Mouse (Mus musculus): ENCODE measurements around the gene Neurl1b.

The Neurl1b gene

DNA sequence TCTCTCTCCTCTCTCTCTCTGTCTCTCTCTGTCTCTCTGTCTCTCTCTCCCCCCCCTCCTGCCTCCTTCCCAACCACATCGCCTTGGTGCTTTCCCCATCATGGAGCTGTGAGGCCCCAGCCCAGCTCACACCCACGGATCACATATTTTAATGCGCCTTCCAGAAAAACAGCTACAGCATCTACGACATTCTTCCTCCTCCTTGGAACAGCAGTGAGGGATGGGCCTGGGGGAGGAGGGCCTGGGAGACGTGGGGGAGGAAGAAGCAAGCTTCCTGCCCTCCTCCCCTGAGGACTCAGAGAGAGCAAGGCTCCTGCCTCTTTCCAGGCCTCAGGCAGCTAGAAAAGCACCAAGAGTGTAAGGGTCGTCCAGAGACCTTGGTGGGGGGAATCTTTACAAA lies 17.3 kb upstream of the Neurl1b start:
- peak in 1 of 2 experiments; percentile 62 for DNase-seq (ENCODE audit: low spot score in 2 of 2)

DNA sequence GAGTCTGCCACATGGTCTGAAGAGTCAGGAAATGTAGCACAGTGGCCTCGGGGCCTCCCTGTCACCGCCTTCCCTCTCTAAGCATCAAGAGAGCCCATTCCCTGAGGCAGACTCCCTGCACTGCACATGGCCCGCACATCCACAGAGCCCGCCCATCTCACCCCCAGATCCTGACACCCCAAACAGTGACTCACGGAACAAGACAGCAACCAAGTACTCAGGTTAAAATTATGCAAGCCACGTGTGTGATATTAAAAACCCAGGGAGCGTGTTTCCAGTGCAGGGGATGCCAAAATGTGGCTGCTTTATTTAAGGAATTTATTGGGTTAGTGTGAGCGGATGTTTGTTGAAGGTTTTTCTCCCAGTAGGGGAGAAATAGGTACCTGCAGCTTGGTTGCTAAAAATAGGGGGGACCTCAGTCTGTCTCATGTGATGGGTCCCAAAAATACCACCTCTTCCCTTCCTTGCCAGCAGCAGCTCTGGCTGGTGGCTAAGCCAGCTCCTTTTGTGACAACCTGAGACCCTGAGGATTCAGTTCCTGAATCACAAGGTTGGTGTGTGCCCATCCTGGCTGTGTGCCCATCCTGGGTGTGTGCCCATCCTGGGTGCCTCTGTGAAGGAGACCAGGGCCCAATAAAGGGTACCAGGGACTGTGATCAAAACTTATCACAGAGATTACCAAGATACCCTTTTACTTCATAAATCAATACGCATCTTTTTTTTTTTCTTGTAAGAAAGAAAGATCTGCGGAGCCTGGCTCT lies 9.1 kb upstream of the Neurl1b start:
- DNase-seq (ENCODE audit: low spot score in 2 of 2), result no peak

DNA sequence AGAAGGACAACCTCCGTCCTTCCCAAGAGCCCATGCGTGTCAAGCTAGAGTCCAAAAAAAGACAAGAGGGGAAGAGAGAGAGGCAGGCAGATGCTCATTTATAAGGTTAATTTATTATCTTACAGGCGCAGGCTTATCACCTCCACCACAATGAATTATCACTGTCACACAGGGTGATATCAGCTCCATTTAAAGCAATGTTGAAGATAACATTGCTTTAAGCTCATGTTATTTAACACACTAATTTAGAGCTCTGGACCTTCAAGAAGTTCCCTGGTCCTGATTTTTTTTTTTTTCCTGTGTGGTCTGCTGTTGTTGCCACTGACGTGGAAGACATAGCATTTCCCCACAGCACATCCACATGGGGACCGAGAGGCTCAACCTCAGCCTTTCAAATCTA lies 1.7 kb upstream of the Neurl1b start:
- DNase-seq (ENCODE audit: low spot score in 2 of 2), result no peak

DNA sequence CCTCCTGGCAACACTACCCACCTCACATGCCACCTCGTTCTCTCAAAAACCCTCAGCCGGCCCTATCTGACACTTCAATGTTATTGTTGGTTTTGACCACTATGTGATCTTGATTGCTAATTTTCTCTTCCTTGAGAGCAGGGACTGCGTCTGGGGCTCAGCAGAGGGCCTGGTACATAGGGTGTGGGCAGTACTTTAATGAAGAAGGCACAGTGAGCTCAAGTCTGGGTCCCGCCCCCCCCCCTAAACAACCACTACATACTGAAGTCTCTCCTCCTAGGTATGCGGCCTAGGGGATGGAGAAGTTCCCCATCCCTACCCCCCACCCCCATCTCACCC lies 476 bp upstream of the Neurl1b start:
- no peak for DNase-seq (ENCODE audit: low spot score in 2 of 2)

DNA sequence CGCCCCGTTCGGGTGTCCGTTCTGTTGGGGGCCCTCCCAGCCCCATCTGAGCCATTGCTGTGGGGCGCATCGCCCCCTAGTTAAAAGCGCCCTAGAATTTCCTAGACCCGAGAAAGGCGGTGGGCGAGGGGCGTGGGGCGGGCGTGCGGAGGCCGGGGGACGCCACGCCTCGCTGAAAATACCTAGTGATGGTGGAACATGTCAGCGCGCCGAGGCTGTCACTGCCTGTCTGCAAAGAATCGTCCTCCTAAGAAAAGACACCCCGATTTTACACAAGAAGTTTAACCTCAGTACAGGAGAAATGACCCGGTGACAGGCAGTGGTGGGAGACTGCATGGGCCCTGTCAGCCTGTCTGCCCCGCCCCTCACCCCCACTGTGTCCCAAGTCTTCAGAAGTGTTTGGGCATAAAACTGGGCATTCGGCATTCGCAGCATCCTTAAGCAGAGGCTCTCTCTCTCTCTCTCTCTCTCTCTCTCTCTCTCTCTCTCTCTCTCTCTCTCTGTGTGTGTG lies 781 bp downstream of the Neurl1b start:
- no peak for DNase-seq (ENCODE audit: low spot score in 2 of 2)

DNA sequence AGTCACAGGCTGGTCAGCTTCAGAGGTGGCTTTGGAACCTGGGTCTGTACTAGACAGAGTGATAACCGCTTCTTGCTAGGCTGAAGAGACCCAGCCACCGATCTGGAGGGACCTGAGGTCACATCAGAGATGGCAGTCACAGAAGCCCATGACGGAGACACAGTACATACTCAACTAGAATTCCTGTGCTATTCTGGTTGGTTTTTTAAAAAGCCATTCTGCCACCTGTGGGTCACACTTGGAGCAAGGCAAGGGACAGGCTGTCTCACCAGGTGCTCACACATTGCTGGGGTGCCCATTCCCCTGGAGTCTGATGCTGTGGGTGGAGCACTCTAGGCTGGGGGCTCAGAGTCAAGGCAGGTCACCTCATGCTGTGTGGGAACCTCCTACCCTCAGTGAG lies 1.5 kb downstream of the Neurl1b start:
- DNase-seq (ENCODE audit: low spot score in 2 of 2), result no peak

DNA sequence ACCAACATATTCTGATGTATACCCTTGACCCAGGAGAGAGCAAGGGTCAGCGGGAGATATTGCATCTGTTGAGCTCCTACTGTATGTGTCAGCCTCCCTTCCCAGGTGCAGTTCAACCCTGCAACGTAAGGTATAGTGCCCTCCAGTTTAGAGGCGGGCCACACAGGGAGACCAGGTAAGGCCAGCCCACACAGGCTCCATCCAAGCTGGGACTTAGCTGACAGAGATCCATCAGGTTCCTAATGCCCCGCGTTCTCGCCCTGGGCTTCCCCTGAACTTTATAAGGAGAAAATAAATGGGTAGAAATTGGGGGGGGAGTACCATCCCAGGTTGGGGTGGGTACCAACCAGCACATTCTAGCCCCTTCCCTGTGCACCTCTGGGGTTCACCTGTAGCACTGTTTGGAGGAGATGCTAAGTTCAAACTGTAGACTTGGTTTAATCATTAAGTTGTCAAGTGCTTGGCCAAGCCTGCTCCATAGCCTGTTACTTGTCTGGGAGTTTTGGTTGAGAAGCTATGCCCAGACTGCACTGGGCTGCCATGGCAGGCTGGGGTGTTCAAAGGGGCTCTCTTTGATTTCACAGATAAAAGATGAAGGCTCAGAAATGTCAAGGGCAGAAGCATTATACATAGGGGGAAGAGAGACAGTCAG lies 3.3 kb downstream of the Neurl1b start:
- DNase-seq (ENCODE audit: low spot score in 2 of 2), result no peak

DNA sequence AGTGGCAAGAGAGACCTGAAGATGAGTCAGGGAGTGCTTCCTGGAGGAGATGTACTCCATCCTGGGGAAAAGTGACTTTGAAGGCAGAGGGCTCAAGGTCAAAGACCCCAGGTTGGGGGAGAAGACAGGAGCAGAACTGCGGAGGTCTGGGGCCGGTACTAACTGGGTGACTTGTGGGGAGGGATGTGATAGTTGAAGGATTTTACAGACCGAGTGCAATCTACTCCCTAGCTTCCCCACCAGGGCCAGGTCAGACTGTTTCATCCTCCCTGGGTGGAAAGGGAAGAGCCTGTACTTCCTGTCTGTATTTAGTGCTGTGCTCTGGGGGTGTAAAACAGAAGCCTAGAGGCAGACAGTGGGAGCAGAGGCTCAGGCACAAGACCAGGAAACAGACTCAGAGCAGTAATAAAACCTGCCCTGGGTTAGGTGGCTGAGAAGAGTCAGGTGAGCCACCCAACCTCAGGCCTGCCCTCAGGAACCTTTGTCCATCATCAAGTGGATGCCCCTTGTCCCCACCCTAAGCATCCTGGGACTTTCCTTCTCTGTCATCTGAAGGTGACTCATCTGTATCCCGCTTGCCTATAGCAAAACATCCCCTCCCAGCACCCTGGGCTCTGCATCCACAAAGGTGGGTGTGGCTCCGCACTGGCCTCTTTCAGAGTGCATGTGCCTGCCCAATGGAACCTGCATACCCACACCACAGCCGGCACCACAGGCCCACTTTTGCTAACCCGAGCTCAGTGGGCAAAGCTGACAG lies 6.0 kb downstream of the Neurl1b start:
- DNase-seq (ENCODE audit: low spot score in 2 of 2), result no peak

DNA sequence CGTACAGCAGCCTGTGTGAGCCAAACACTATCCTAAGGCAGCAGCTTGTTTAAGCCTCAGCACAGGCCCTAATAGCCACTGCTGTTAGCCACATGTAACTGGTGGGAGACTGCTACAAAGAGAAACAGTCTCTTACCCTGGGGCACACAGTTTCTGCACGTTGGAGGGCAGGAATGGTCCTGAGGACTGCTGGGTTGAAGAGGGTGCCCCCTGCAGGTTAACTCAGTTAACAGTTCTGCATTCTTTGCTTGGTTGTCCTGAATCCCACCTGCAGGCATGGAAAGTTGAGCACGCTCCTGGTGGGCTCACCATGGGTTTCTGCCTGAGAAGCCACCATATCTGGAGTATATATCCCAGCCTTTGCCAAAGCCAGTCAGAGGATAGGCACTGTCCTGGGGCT lies 6.9 kb downstream of the Neurl1b start:
- no peak for DNase-seq (ENCODE audit: low spot score in 2 of 2)

DNA sequence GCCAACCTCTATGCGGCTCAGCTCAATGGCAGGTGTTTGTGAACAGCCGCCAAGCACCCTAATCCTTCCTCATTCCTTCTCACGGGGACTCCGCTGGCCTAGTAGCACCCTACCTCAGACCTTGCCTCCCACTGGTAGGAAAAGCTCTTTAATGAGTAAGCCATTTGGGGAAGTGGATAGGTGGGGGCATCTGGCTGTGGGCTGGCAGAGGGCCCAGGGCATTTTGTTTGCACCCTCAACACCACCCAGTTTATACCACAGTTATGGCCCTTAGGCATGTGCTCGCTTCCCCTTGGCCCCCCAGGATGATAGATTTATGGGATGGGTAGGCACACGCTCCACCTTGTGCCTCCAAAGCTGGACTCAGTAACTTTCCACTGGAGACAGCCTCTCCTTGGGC lies 7.8 kb downstream of the Neurl1b start:
- DNase-seq (ENCODE audit: low spot score in 2 of 2), result no peak

DNA sequence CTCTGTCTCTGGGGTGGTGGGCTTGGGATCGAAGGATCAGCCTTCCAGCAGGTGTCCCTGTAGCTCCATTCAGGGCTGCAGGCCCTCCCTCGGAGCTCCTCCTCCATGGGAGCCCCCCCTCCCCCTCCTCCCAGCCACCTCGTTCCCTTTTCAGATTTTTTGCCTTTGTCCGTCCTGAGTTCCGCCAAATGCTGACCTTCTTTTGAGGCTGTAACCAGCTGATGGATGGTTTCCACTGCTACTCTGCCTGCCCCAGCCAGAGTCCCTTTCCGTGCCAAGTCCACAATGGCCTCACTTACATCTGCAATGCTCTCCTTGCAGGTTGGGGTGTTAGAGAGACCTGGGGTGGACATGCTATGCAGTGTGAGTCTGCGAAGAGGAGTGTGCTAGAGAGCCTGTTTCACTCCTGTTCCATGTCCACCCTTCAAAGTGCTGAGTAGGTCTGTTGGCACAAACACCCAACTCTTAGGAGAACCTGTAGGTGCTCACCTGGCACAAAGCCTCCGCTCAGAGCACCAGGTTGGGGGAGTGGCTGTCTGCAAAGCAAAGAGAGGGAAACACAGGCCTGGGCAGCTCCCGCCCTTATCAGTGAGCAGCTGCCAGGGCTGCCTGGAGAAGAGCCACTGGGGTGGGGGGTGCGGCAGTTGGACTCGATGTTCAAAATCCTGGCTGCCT lies 9.5 kb downstream of the Neurl1b start:
- DNase-seq (ENCODE audit: low spot score in 2 of 2), result no peak

DNA sequence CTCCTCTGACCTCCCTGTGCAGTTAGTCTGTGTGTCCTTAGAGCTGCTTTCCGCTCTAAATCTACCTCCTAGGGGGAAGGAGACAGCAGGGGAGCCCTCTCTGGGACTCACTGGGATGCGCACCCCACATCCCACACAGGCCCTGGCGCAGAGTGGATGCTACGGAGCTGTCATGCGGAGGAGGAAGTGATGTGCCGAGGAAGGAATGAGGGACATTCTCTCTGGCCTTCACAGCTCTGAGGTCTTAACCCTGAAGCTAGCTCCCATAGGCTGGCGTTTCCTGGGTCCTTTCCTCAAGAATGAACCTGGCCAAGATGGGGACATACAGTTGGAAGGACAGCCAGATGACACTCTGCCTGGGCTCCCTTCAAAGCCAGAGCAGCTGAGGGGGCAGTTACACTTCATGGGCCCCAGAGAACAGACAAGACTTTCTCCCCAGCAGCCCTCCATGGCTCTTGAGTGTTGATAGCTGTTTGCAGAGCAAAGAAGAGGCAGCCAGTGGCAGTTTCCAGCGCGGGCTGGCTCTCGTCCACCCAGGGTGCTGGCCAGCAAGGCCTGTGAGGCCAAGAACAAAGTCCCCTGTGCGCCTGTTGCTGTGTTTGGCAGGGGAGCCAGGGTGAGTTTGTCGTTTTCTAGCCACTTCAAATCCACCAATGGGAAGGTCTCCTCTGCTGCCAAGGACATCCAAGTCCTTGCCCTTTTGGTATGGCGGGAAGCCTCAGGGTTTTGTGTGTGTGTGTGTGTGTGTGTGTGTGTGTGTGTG lies 10.5 kb downstream of the Neurl1b start:
- peak; percentile 44 to 54 for DNase-seq (ENCODE audit: low spot score in 2 of 2)

DNA sequence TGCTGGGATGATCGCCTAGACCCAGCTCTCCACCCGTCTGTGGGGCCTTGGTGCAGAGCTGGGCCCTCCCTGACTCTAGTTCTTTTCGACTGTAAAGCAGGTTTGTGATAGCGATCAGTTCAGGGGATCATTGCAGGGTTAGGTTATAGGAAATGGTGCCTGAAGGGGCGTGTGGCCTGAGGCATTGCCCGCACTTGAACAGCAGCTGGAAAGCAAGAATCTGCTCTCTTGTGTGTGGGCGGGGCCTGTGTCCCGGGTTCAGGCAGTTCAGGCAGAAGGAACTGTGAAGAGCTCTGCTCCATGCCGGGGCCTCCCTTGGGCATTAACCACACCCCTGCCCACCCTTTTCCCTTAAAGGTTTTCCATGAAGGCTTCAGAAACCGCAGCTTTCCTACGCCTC lies 18.7 kb downstream of the Neurl1b start:
- DNase-seq (ENCODE audit: low spot score in 2 of 2), result no peak

DNA sequence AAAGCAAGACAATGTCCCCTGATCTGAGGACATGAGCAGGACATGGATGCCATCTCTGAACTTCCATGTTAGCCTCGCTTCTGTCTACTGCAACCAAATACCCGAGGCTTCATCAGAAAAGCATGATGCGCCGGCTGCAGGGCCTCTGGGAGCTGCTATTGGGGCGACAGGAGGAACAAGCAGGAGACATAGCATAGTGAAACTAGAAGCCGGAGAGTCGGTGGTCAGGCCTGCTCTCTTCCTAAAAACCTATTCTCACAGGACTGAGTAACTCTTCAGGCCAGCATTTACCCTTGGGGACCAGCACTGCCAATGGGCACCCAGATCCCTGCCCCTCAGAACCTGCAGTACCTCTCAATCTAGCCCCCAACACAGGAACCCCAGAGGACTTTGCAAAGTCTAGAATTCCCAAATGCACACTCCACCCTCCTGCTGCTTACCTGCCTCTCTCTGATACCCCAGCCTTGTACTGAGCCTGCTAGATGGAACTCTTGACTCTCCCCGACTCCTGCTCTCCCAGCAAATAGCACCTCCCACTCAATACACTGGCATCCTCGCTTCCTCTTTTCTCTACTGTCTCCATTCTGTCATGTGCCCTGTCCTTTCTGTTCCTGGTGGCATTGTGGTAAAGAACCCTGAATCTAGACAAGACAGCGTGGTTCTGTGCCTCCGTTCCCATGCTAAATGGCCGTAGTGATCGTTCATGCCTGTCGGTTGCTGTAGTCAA lies 22.6 kb downstream of the Neurl1b start:
- DNase-seq (ENCODE audit: low spot score in 2 of 2), result no peak

DNA sequence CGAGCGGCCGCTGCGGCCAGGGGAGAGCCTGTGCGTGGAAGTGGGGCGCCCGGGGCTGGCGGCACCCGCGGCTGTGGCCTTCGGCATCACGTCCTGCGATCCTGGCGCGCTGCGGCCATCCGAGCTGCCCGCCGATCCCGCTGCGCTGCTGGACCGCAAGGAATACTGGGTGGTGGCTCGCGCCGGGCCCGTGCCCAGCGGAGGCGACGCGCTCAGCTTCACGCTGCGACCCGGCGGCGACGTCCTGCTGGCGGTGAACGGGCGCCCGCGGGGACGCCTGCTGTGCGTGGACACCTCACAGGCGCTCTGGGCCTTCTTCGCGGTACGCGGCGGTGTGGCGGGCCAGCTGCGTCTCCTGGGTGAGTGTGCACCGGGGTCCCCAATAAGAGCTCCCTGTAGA lies 24.4 kb downstream of the Neurl1b start:
- no peak for DNase-seq (ENCODE audit: low spot score in 2 of 2)

DNA sequence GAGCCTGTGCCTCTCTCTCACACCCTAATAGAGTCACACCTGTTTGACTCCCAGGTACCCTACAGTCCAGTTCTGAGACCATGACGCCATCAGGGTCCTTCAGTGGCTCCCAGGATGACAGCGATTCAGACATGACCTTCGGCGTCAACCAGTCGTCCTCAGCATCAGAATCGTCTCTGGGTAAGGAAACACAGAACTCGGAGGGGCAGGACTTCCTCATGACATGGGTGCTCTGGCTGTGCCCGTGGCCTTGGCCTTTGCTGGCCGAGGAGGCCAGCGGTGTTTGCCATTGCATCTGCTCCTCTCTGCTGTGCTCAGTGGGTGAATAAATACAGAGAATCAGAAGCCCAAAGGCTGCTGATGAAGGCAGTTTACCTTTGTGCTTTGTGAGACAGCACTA lies 26.4 kb downstream of the Neurl1b start:
- DNase-seq (ENCODE audit: low spot score in 2 of 2), result no peak

DNA sequence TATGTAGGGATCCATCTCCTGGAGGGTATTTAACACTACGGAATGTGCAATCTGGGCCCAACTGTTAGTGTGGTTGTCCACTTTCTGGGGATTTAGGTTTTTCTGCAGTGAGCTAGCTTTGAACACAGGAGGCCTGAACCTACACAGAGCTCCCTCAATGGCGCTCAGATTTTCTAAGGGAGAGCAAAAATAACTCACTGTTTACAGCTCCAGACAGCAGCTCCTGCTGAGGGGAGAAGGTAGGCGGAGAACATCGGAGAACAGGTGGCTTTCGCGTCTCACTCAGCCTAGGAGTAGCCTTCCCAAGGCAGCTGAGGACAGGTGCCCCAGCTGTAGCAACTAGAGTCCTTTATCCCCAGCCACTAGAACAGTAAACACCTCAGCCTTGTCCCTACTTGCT lies 27.6 kb downstream of the Neurl1b start:
- no peak for DNase-seq (ENCODE audit: low spot score in 2 of 2)

DNA sequence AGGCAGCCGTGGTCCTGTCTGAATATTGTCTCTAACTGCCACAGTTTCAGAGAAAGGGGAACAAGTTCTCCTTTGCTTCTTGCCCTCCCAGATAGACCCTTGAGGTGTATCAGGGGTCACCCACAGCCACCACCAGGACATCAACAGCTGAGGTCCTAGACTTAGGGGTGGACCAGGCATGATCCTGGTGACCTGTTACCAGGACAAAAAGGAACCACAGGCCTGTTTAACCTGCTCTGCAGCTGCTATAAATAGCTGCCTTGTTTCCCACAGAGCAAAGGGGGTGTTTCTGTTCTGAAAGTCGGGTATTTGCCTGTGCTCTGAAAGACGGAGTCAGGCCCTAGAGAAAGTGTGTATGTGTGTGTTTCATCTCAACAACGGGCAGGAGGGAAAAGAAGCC lies 29.2 kb downstream of the Neurl1b start:
- DNase-seq (ENCODE audit: low spot score in 2 of 2), result no peak

DNA sequence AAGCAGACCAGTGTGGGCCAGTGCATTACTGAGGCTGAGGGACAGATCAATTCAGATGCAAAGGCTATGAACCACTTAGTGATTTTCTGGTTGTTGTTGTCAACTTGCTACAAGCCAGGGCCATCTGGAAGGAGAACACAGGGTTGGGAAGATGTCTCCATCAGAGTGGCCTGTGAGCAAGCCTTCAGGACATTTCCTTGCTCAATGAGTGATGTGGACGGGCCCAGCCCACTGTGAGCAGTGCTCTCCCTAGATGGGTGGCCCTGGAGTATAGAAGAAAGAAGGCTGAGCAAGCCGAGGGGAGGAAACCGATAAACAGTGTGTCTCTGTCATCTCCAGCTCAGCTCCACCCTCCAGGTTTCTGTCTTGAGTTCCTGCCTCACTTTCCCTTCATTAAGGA lies 34.8 kb downstream of the Neurl1b start:
- no peak for DNase-seq (ENCODE audit: low spot score in 2 of 2)

DNA sequence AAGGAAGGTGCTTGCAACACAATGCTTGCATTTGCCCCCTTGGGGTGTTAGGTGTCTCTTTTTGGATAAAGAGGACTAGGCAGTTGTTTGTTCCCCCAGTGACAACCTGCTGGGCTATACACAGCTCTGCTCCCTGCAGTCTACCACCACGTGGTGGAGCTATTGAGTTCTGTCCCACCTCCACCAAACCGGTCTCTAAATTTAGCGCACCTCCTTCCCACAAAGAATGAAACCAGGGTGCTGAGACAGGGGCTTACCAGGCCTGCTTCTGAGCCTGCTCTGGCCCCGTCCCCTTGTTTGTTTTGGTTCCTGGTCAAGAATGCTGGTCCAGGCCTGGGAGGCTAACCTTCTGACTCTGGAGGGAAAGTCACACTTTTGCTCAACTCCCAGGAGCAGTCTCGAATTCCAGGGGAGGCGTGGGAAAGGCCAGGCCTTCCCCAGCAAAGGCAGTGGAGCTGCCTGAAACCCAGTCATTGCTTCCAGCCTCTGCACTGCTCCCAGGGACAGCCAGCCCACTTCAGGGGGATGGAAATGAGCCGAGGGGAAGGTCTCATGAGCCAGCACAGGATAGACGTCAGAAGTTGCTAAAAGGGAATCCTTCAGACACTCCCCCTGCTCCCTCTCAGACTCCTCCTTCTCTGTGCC lies 37.1 kb downstream of the Neurl1b start:
- DNase-seq (ENCODE audit: low spot score in 2 of 2), result peak in 1 of 2 experiments; percentile 37
